Mouse (Mus musculus) small intestine, adult 2 months (tissue): ENCODE results near the gene Ankrd22.

Source experiments
- CTCF ChIP-seq: fragments of 200-500 bp; IDR thresholded peaks from 2 replicates; pipeline ENCODE4 v1.5.1; 2012; ENCODE audit warnings: low read depth, mild to moderate bottlenecking, control low read depth, inconsistent platforms, low read length, moderate library complexity, mixed read lengths; ENCODE audit not compliant: insufficient replicate concordance, insufficient read length; ENCODE audit errors: extremely low read depth
- POLR2A ChIP-seq: fragments of 200-500 bp; IDR thresholded peaks from 2 replicates; pipeline ENCODE4 v1.6.1; 2012; ENCODE audit warnings: low read depth, mild to moderate bottlenecking, control low read depth, inconsistent platforms, low read length, moderate library complexity

DNA sequence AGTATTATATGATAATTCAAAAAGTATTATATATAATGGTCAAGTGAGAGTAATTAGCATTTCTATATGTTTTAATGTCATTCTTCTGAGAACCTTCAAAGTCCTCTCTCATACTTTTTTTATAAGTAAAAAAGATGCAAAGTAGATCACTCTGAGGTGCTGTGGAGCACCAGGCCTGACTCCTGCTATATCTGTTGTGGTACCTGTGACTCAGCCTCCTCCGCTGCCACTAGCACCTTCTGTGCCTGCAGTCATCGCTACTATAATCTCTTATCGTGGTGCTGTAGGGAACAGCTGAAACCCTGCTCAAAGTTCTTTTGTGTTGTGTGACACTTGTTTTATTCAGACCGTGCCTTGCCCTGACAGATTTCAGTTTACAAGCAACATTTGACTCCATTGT is 533 bp upstream of the Ankrd22 start:
- no peak for TF ChIP-seq POLR2A
- no peak for TF ChIP-seq CTCF
